Mouse (Mus musculus): ENCODE measurements around the gene Ghr. TPM values are rescaled to one million over a fixed set of nuclear protein-coding genes. Genes with fewer than 3 reads are reported as not detected.

Ghr gene
- polyA plus RNA-seq, 2 experiments = 49.7 to 92.9 TPM

GRCm38 (mm10) chr15:3271216-3271615, 312.1 kb downstream of the Ghr start:
- Histone ChIP-seq H3K4me3 (replicated peaks; ENCODE audit: low read length) (peak overlapping the region; percentile 42), H3K4me2 (replicated peaks; ENCODE audit: low read depth, low read length, severe bottlenecking) (peak overlapping the region; percentile 54), H3K36me3 (ENCODE audit: control insufficient read depth, insufficient read depth, low read length) (no peaks in the 10 kb centered on the region), H3K27me3 (ENCODE audit: control insufficient read depth, insufficient read depth, low read length) (no peaks in the 10 kb centered on the region), H3K9ac (ENCODE audit: low read depth, low read length, severe bottlenecking) (peak overlapping the region; percentile 64; the same call in 1 of the 2 replicates), H3K27ac (replicated peaks; ENCODE audit: low read depth, low read length) (no peak overlapping the region), H3K9me3 (ENCODE audit: control insufficient read depth, low read length) (no peaks in the 10 kb centered on the region), H3K4me1 (ENCODE audit: control insufficient read depth, insufficient read depth, low read length) (peaks cover 14% of the 10 kb centered on the region)
- ATAC-seq (ENCODE audit: low FRiP score, low read depth) (peak; percentile 46; the same call in 1 of the 2 replicates), DNase-seq (ENCODE audit: low spot score) (no peak)
- 26% methylated on average over 6 of the region's 6 CpGs for WGBS
- TF ChIP-seq POLR2A (IDR thresholded peaks at IDR 0.05; ENCODE audit: borderline replicate concordance, extremely low read depth, insufficient read depth, insufficient read length) = no peak

GRCm38 (mm10) chr15:3270646-3271077, 312.6 kb downstream of the Ghr start:
- DNase-seq (ENCODE audit: low spot score) = peak; percentile 69
- Histone ChIP-seq H3K4me2 (replicated peaks; ENCODE audit: low read depth, low read length, severe bottlenecking) (peak overlapping the region; percentile 54), H3K9me3 (ENCODE audit: control insufficient read depth, low read length) (no peaks in the 10 kb centered on the region), H3K9ac (ENCODE audit: low read depth, low read length, severe bottlenecking) (peak overlapping the region; percentile 64), H3K27me3 (ENCODE audit: control insufficient read depth, insufficient read depth, low read length) (no peaks in the 10 kb centered on the region), H3K4me3 (replicated peaks; ENCODE audit: low read length) (peak overlapping the region; percentile 42), H3K4me1 (ENCODE audit: control insufficient read depth, insufficient read depth, low read length) (peaks cover 14% of the 10 kb centered on the region), H3K36me3 (ENCODE audit: control insufficient read depth, insufficient read depth, low read length) (no peaks in the 10 kb centered on the region), H3K27ac (replicated peaks; ENCODE audit: low read depth, low read length) (peak overlapping the region; percentile 87)
- ATAC-seq (ENCODE audit: low FRiP score, low read depth) = peak; percentile 88
- peak; percentile 76; the same call in 1 of the 2 replicates for TF ChIP-seq POLR2A (IDR thresholded peaks at IDR 0.05; ENCODE audit: borderline replicate concordance, extremely low read depth, insufficient read depth, insufficient read length)
- WGBS = 2% methylated on average over 12 of the region's 12 CpGs

- ATAC-seq (ENCODE audit: low FRiP score, low read depth) (peak; percentile 39; the same call in 1 of the 2 replicates), DNase-seq (ENCODE audit: low spot score) (peak; percentile 72)
- Histone ChIP-seq H3K4me3 (replicated peaks; ENCODE audit: low read length) (peak overlapping the region; percentile 42), H3K36me3 (ENCODE audit: control insufficient read depth, insufficient read depth, low read length) (no peaks in the 10 kb centered on the region), H3K4me1 (ENCODE audit: control insufficient read depth, insufficient read depth, low read length) (peaks cover 14% of the 10 kb centered on the region), H3K4me2 (replicated peaks; ENCODE audit: low read depth, low read length, severe bottlenecking) (peak overlapping the region; percentile 54), H3K9ac (ENCODE audit: low read depth, low read length, severe bottlenecking) (0 out of 2 replicates have a peak overlapping the region, but pooled peaks have one; percentile 64), H3K27ac (replicated peaks; ENCODE audit: low read depth, low read length) (peak overlapping the region; percentile 87), H3K27me3 (ENCODE audit: control insufficient read depth, insufficient read depth, low read length) (no peaks in the 10 kb centered on the region), H3K9me3 (ENCODE audit: control insufficient read depth, low read length) (no peaks in the 10 kb centered on the region)
- no peak for TF ChIP-seq POLR2A (IDR thresholded peaks at IDR 0.05; ENCODE audit: borderline replicate concordance, extremely low read depth, insufficient read depth, insufficient read length)
- 13% methylated on average over 6 of the region's 6 CpGs for WGBS
Observed at GRCm38 (mm10) chr15:3269996-3270645, 313.2 kb downstream of the Ghr start.

- no peak overlapping the region for H3K4me3 ChIP-seq (replicated peaks; ENCODE audit: low read length)
- WGBS = 25% methylated on average over 4 of the region's 4 CpGs
- 0 out of 2 replicates have a peak overlapping the region, but pooled peaks have one; percentile 87 for H3K27ac ChIP-seq (replicated peaks; ENCODE audit: low read depth, low read length)
- H3K9me3 ChIP-seq (ENCODE audit: control insufficient read depth, low read length) = no peaks in the 10 kb centered on the region
- peak; percentile 13; the same call in 1 of the 2 replicates for ATAC-seq (ENCODE audit: low FRiP score, low read depth)
- no peak overlapping the region for H3K9ac ChIP-seq (ENCODE audit: low read depth, low read length, severe bottlenecking)
- DNase-seq (ENCODE audit: low spot score) = peak; percentile 20
- TF ChIP-seq POLR2A (IDR thresholded peaks at IDR 0.05; ENCODE audit: borderline replicate concordance, extremely low read depth, insufficient read depth, insufficient read length) = no peak
- H3K4me1 ChIP-seq (ENCODE audit: control insufficient read depth, insufficient read depth, low read length) = peaks cover 14% of the 10 kb centered on the region
- H3K36me3 ChIP-seq (ENCODE audit: control insufficient read depth, insufficient read depth, low read length) = no peaks in the 10 kb centered on the region
- H3K27me3 ChIP-seq (ENCODE audit: control insufficient read depth, insufficient read depth, low read length) = no peaks in the 10 kb centered on the region
- H3K4me2 ChIP-seq (replicated peaks; ENCODE audit: low read depth, low read length, severe bottlenecking) = no peak overlapping the region
Observed at GRCm38 (mm10) chr15:3269496-3269895, 313.8 kb downstream of the Ghr start.

- Histone ChIP-seq H3K4me3 (replicated peaks; ENCODE audit: low read length) (no peak within 1 kb of the TSS), H3K27ac (replicated peaks; ENCODE audit: low read depth, low read length) (no peak within 1 kb of the TSS), H3K27me3 (ENCODE audit: control insufficient read depth, insufficient read depth, low read length) (no peaks in the 10 kb centered on the region), H3K4me1 (ENCODE audit: control insufficient read depth, insufficient read depth, low read length) (peaks cover 14% of the 10 kb centered on the region), H3K4me2 (replicated peaks; ENCODE audit: low read depth, low read length, severe bottlenecking) (no peak within 1 kb of the TSS), H3K36me3 (ENCODE audit: control insufficient read depth, insufficient read depth, low read length) (no peaks in the 10 kb centered on the region), H3K9me3 (ENCODE audit: control insufficient read depth, low read length) (no peaks in the 10 kb centered on the region), H3K9ac (ENCODE audit: low read depth, low read length, severe bottlenecking) (no peak within 1 kb of the TSS)
- WGBS = 82% methylated on average over 6 of the region's 6 CpGs
- no peak for TF ChIP-seq POLR2A (IDR thresholded peaks at IDR 0.05; ENCODE audit: borderline replicate concordance, extremely low read depth, insufficient read depth, insufficient read length)
- ATAC-seq (ENCODE audit: low FRiP score, low read depth) = no peak
- no peak for DNase-seq (ENCODE audit: low spot score)
Observed at GRCm38 (mm10) chr15:3268247-3268646, 315.0 kb downstream of the Ghr start, which contains the start of gene Selenop. Selenop (plus strand) TSS chr15:3268547.

Measured in limb, embryonic 14.5 days (tissue).